Mouse (Mus musculus) natural killer cell, adult 2 months (primary cell): Measurements from ENCODE around the gene Morn2.

Experiments used
- DNase-seq, 2 experiments: peaks; one replicate each; pipeline ENCODE4 v3.0.0; 2022; ENCODE audit warnings: low spot score in 2 of 2

Morn2 gene

DNA sequence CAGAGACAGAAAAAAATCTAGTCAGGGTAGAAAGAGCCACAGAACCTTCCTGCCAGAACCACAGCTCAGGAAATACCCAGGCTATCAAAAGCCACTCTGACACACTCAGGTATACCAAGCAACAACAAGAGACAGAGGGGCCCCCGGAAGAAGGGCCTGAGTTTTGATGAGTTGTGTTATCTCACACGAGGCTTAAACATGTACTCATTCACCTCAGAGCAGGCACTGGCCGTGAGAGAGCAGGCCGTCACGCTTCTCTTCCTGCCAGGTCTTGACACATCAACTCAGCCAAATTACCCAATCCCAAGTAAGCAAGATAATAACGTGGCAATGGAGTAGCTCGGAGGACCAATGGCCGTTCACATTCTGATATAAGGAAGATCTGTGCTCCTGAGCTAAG lies 33.7 kb downstream of the Morn2 start:
- peak; percentile 28 to 43 for DNase-seq

- no peak for DNase-seq
These were observed 34.5 kb downstream of the Morn2 start for GRCm38 (mm10) chr17:80324521-80324920.

- DNase-seq: no peak
These were observed 35.5 kb downstream of the Morn2 start for GRCm38 (mm10) chr17:80325456-80325855.

DNA sequence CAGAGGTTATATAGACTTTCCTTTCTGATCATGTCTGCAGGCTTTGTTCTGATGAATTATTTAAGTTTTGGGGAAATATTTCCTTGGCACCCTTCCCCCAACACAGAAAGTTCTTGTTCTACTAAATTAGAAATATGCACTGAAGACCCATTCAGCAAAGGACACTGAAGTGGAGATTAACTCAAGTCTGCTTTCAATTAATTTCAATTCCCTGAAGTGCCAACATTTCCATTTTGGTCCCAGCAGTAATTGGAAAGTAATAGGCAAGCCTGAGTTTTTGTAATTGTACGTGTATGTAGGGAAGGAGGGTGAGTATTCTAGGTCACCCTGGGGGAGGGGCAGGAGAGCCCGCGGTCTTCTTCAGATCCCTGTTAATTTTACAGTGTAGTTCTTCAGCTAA lies 36.4 kb downstream of the Morn2 start:
- DNase-seq: no peak

DNA sequence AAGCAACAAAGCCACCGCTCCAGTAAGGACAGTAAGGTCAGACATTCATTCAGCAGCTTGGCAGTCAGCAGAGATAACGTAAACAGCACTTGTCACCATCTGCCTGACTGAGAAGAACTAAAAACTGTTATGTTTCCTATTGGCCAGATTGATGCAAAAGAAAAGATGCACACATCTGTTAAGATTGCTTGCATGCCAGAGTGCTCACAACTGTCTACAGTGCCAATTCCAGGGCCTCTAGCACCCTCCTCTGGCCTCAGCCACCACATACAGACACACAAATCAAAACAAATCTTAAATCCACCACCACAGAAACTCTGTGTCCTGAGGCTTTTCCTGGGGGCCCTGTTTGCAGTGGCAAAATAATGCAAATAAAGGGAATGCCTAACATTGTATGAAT lies 42.4 kb downstream of the Morn2 start:
- DNase-seq: no peak

DNA sequence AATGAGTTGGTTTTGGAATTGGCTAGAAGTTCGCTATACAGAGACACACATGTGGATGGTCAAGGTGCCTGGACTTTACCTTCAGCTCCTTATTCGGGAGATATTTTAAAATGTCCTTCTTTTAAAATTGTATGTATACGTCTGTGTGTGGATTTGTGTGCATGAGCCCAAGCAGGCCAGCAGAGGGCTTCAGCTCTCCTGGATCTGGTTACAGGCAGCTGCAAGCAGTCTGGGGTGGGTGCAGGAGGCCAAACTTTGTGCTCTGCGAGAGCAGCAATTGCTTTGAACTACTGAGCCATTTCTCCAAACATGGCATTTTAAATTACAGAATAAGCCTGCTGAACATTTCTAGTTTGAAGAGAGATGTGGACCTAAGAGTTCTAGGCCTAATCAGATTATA lies 55.3 kb downstream of the Morn2 start:
- no peak for DNase-seq

DNA sequence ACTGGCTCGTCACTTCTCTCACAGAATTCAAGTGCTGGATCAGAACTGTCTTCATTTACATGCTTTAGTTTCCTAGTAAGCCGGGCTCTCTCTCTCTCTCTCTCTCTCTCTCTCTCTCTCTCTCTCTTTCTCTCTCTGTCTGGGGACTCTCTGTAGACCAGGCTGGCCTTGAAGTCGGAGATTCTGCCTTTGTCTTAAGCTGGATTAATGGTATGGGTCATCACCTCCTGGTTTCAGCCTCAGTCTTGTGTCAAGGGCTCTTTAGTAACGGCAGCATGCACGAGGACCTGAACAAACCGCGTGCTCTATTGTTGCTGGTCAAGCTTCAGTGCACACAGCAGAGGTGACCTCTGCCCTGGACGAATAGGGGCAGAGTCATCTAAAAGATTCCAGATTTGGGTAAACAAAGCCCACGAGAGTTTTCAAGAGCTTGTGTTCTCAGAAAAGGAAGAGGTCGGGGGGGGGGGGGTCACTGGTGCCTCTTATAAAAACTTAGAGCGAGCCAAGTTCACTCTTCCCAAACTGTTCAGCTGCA lies 56.7 kb downstream of the Morn2 start:
- no peak for DNase-seq
